Mouse (Mus musculus): ENCODE measurements around the gene Ern2. TPM values are rescaled to one million over a fixed set of nuclear protein-coding genes. Genes with fewer than 3 reads are reported as not detected.
A peak's percentile ranks its signal among the peaks of the same experiment; 100 is the strongest.

Ern2 gene
- polyA plus RNA-seq, 1 experiment, result 0.19 TPM

DNA sequence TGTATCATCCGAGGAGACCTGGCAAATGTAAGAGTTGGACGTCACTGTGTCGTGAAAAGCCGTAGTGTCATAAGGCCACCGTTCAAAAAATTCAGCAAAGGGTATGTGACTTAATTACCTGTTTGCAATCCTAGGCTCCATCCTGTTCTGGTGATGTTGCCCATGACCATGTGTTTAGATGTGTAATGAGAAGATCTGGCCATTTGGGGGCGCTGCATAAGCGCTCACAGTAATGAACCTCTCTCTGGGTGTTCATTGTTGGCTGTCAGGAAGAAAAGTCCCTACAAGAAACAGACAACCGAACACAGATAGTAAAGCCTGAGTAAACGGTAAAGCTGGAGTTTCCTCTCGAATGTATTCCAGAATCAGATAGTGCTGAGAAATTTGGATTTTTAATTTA is 50.9 kb downstream of the Ern2 start:
- peaks cover 6% of the 10 kb centered on the region for H3K36me3 ChIP-seq (ENCODE audit: control insufficient read depth, insufficient read depth, low read length)

DNA sequence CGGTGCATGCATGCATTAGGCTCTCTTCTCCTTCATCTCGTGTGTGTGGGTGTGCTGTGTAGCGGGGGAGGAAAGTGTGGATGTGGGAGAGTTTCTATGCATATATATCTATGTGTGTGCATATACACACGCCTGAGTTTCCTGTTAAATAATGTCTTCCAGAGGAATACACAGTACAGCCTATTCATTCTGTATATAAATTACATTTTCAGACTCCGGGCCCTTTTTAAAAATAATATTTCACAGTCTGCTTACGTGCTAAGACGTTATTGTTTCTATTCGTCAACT is 52.7 kb downstream of the Ern2 start:
- H3K27me3 ChIP-seq (ENCODE audit: control insufficient read depth, insufficient read depth, low read length), result no peaks in the 10 kb centered on the region
- H3K27ac ChIP-seq (ENCODE audit: control insufficient read depth, insufficient read depth, low read depth, low read length), result peak overlapping the region; percentile 82
- H3K4me1 ChIP-seq (ENCODE audit: control insufficient read depth, insufficient read depth, low read length), result peaks cover 3% of the 10 kb centered on the region; the same call in 1 of the 2 replicates
- no peak for TF ChIP-seq CTCF (IDR thresholded peaks at IDR 0.05; ENCODE audit: control insufficient read depth, insufficient read depth, insufficient replicate concordance, low read depth, low read length)
- no peak for TF ChIP-seq POLR2A (IDR thresholded peaks at IDR 0.05; ENCODE audit: control insufficient read depth, low read depth, low read length)
- H3K36me3 ChIP-seq (ENCODE audit: control insufficient read depth, insufficient read depth, low read length), result peaks cover 2% of the 10 kb centered on the region
- peak overlapping the region; percentile 92 for H3K4me3 ChIP-seq (ENCODE audit: control insufficient read depth, low read depth, low read length)

More for the DNA sequence above, 50.9 kb downstream of the Ern2 start:
- TF ChIP-seq POLR2A (IDR thresholded peaks at IDR 0.05; ENCODE audit: control insufficient read depth, low read depth, low read length) (no peak), CTCF (IDR thresholded peaks at IDR 0.05; ENCODE audit: control insufficient read depth, insufficient read depth, insufficient replicate concordance, low read depth, low read length) (no peak)
- H3K27me3 ChIP-seq (ENCODE audit: control insufficient read depth, insufficient read depth, low read length), result no peaks in the 10 kb centered on the region
- H3K27ac ChIP-seq (ENCODE audit: control insufficient read depth, insufficient read depth, low read depth, low read length), result no peak overlapping the region
- H3K4me3 ChIP-seq (ENCODE audit: control insufficient read depth, low read depth, low read length), result no peak overlapping the region
- H3K4me1 ChIP-seq (ENCODE audit: control insufficient read depth, insufficient read depth, low read length), result peaks cover 3% of the 10 kb centered on the region; the same call in 1 of the 2 replicates

GRCm38 (mm10) chr7:122132497-122133337 is 53.3 kb downstream of the Ern2 start, which contains the start of the genes Palb2 and Dctn5:
Gene Palb2 (minus strand): TSS chr7:122132985.
Gene Dctn5 (plus strand): TSS chr7:122133041.
- H3K27ac ChIP-seq (ENCODE audit: control insufficient read depth, insufficient read depth, low read depth, low read length), result peak within 1 kb of the TSS; percentile 82
- peaks cover under 1% of the 10 kb centered on the region for H3K36me3 ChIP-seq (ENCODE audit: control insufficient read depth, insufficient read depth, low read length)

GRCm38 (mm10) chr7:122131834-122132233 is 54.2 kb downstream of the Ern2 start:
- no peak overlapping the region for H3K4me3 ChIP-seq (ENCODE audit: control insufficient read depth, low read depth, low read length)
- no peaks in the 10 kb centered on the region; the same call in none of the 2 replicates for H3K36me3 ChIP-seq (ENCODE audit: control insufficient read depth, insufficient read depth, low read length)
- TF ChIP-seq POLR2A (IDR thresholded peaks at IDR 0.05; ENCODE audit: control insufficient read depth, low read depth, low read length), result no peak
- no peak for TF ChIP-seq CTCF (IDR thresholded peaks at IDR 0.05; ENCODE audit: control insufficient read depth, insufficient read depth, insufficient replicate concordance, low read depth, low read length)
- peaks cover 3% of the 10 kb centered on the region; the same call in 1 of the 2 replicates for H3K4me1 ChIP-seq (ENCODE audit: control insufficient read depth, insufficient read depth, low read length)
- no peaks in the 10 kb centered on the region for H3K27me3 ChIP-seq (ENCODE audit: control insufficient read depth, insufficient read depth, low read length)
- H3K27ac ChIP-seq (ENCODE audit: control insufficient read depth, insufficient read depth, low read depth, low read length), result no peak overlapping the region

More at GRCm38 (mm10) chr7:122132497-122133337, 53.3 kb downstream of the Ern2 start, which contains the start of the genes Palb2 and Dctn5:
- peaks cover 3% of the 10 kb centered on the region; the same call in 1 of the 2 replicates for H3K4me1 ChIP-seq (ENCODE audit: control insufficient read depth, insufficient read depth, low read length)
- no peak; the same call in 1 of the 2 replicates for TF ChIP-seq CTCF (IDR thresholded peaks at IDR 0.05; ENCODE audit: control insufficient read depth, insufficient read depth, insufficient replicate concordance, low read depth, low read length)
- TF ChIP-seq POLR2A (IDR thresholded peaks at IDR 0.05; ENCODE audit: control insufficient read depth, low read depth, low read length), result peak; percentile 74; the same call in 1 of the 2 replicates
- H3K27me3 ChIP-seq (ENCODE audit: control insufficient read depth, insufficient read depth, low read length), result no peaks in the 10 kb centered on the region
- H3K4me3 ChIP-seq (ENCODE audit: control insufficient read depth, low read depth, low read length), result peak within 1 kb of the TSS; percentile 92

DNA sequence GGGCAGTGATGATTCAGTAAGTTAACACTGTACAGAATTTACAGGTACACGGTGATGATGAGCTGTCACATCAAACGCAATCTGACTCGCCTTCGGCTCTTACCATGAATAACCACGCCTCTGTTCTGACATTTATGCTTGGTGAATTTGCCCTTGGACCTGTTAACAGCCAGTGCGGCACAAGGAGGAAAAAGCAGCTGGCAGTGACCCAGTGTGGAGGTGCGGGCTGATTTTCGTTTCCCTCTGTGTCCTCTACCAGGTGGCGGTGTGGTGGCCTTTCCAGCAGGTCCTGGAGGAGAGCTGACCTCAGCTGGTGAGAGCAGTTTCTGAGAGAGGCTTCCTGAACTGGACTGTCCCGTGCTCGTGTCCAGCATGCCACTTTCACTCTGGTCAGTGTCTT is 59.1 kb downstream of the Ern2 start:
- H3K36me3 ChIP-seq (ENCODE audit: control insufficient read depth, insufficient read depth, low read length), result peaks cover 2% of the 10 kb centered on the region
- TF ChIP-seq CTCF (IDR thresholded peaks at IDR 0.05; ENCODE audit: control insufficient read depth, insufficient read depth, insufficient replicate concordance, low read depth, low read length), result no peak
- no peak for TF ChIP-seq POLR2A (IDR thresholded peaks at IDR 0.05; ENCODE audit: control insufficient read depth, low read depth, low read length)
- H3K4me3 ChIP-seq (ENCODE audit: control insufficient read depth, low read depth, low read length), result no peak overlapping the region
- no peaks in the 10 kb centered on the region for H3K4me1 ChIP-seq (ENCODE audit: control insufficient read depth, insufficient read depth, low read length)
- no peak overlapping the region for H3K27ac ChIP-seq (ENCODE audit: control insufficient read depth, insufficient read depth, low read depth, low read length)
- no peaks in the 10 kb centered on the region for H3K27me3 ChIP-seq (ENCODE audit: control insufficient read depth, insufficient read depth, low read length)

- H3K27me3 ChIP-seq (ENCODE audit: control insufficient read depth, insufficient read depth, low read length), result no peaks in the 10 kb centered on the region
- TF ChIP-seq POLR2A (IDR thresholded peaks at IDR 0.05; ENCODE audit: control insufficient read depth, low read depth, low read length) (no peak), CTCF (IDR thresholded peaks at IDR 0.05; ENCODE audit: control insufficient read depth, insufficient read depth, insufficient replicate concordance, low read depth, low read length) (peak; percentile 4; the same call in 1 of the 2 replicates)
Observed at GRCm38 (mm10) chr7:122125636-122126035, 60.4 kb downstream of the Ern2 start.

GRCm38 (mm10) chr7:122123518-122123917 is 62.5 kb downstream of the Ern2 start:
- H3K36me3 ChIP-seq (ENCODE audit: control insufficient read depth, insufficient read depth, low read length), result peaks cover 2% of the 10 kb centered on the region
- no peaks in the 10 kb centered on the region for H3K27me3 ChIP-seq (ENCODE audit: control insufficient read depth, insufficient read depth, low read length)
- no peak overlapping the region for H3K4me3 ChIP-seq (ENCODE audit: control insufficient read depth, low read depth, low read length)
- H3K27ac ChIP-seq (ENCODE audit: control insufficient read depth, insufficient read depth, low read depth, low read length), result no peak overlapping the region
- TF ChIP-seq POLR2A (IDR thresholded peaks at IDR 0.05; ENCODE audit: control insufficient read depth, low read depth, low read length) (no peak), CTCF (IDR thresholded peaks at IDR 0.05; ENCODE audit: control insufficient read depth, insufficient read depth, insufficient replicate concordance, low read depth, low read length) (no peak)
- H3K4me1 ChIP-seq (ENCODE audit: control insufficient read depth, insufficient read depth, low read length), result no peaks in the 10 kb centered on the region

More at GRCm38 (mm10) chr7:122125636-122126035, 60.4 kb downstream of the Ern2 start:
- H3K27ac ChIP-seq (ENCODE audit: control insufficient read depth, insufficient read depth, low read depth, low read length), result no peak overlapping the region
- no peaks in the 10 kb centered on the region for H3K4me1 ChIP-seq (ENCODE audit: control insufficient read depth, insufficient read depth, low read length)
- H3K36me3 ChIP-seq (ENCODE audit: control insufficient read depth, insufficient read depth, low read length), result peaks cover 2% of the 10 kb centered on the region
- no peak overlapping the region for H3K4me3 ChIP-seq (ENCODE audit: control insufficient read depth, low read depth, low read length)

Other genes with a start within 250 kb of the Ern2 start
- gene Cog7, start 204.5 kb downstream of the Ern2 start, polyA plus RNA-seq (2012; rRNA removed), result 37.9 and 45.1 TPM in 2 replicates
- 4.8 and 7.9 TPM in 2 replicates for gene Gga2, start 165.0 kb downstream of the Ern2 start, polyA plus RNA-seq (2012; rRNA removed)
- gene Ubfd1, start 119.0 kb downstream of the Ern2 start, polyA plus RNA-seq (2012; rRNA removed), result 11.4 and 12.6 TPM in 2 replicates
- gene Ears2, start 118.9 kb downstream of the Ern2 start, polyA plus RNA-seq (2012; rRNA removed), result 5.9 and 6.3 TPM in 2 replicates
- gene Ndufab1, start 84.3 kb downstream of the Ern2 start, polyA plus RNA-seq (2012; rRNA removed), result 55.4 and 101 TPM in 2 replicates
- 3.5 and 4.8 TPM in 2 replicates for gene Palb2, start 53.2 kb downstream of the Ern2 start, polyA plus RNA-seq (2012; rRNA removed)
- gene Dctn5, start 53.2 kb downstream of the Ern2 start, polyA plus RNA-seq (2012; rRNA removed), result 32.1 and 33.0 TPM in 2 replicates
- 52.8 and 62.3 TPM in 2 replicates for gene Plk1, start 26.8 kb downstream of the Ern2 start, polyA plus RNA-seq (2012; rRNA removed)
- 9.2 and 13.4 TPM in 2 replicates for gene Chp2, start 33.3 kb upstream of the Ern2 start, polyA plus RNA-seq (2012; rRNA removed)
- gene Prkcb, start 102.5 kb upstream of the Ern2 start, polyA plus RNA-seq (2012; rRNA removed), result 3.4 and 4.2 TPM in 2 replicates